Comparison of ENCODE assay signal across 10 mouse cellular contexts in the genomic region with DNA sequence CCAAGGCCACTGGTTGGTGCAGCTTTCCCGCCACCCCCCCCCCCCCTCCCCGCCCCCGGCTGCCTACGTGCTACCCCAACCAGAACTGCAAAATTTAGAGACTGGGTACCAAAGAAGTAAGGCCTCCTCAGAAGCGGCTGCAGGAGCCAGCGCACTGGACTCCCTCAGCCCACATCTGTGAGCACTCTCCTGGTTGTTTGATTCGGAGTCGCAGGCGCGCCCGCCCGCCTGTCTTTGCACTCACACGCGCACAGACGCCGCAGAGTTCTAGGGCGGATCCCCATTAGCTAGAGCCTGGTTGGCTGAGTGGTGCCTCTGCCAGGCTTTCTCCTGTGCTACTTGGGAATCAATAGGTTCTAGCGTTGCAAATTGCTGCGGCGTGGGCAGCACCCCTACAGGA. TPM values are rescaled to one million over a fixed set of nuclear protein-coding genes. Genes with fewer than 3 reads are reported as not detected.
A peak's percentile ranks its signal among the peaks of the same experiment; 100 is the strongest.
DNase-seq lines count a peak whose midpoint lies in the region; ATAC-seq lines count a peak whose summit lies in the region.
"Had no signal": no experiment of that assay in that cellular context is flagged by ENCODE, and none has a peak within 500 bp of the region (broad histone marks: within the 10 kb centered on the region; RNA-seq: fewer than 3 reads in every experiment).

No protein-coding gene starts in this region.

- H3K4me1 ChIP-seq in embryonic facial prominence, embryonic 15.5 days: peaks cover 20% of the 10 kb centered on the region
- 0 out of 2 replicates have a peak, but pooled peaks cover 7% of the 10 kb centered on the region for H3K4me1 ChIP-seq in kidney, embryonic 16.5 days (ENCODE audit: insufficient read depth, low read length)
- peaks cover 30% of the 10 kb centered on the region for H3K4me1 ChIP-seq in neural tube, embryonic 13.5 days (replicated peaks)

- peaks cover 45% of the 10 kb centered on the region for H3K27me3 ChIP-seq in embryonic facial prominence, embryonic 15.5 days
- H3K27me3 ChIP-seq in kidney, embryonic 16.5 days (ENCODE audit: insufficient read depth, low read length): peaks cover 69% of the 10 kb centered on the region
- H3K27me3 ChIP-seq in neural tube, embryonic 13.5 days: peaks cover 72% of the 10 kb centered on the region

- peak overlapping the region; percentile 40 for H3K4me3 ChIP-seq in embryonic facial prominence, embryonic 15.5 days (replicated peaks)
- H3K4me3 ChIP-seq in kidney, embryonic 16.5 days (ENCODE audit: low read length): peak overlapping the region; percentile 37
- peak overlapping the region; percentile 25 for H3K4me3 ChIP-seq in neural tube, embryonic 13.5 days

- DNase-seq in kidney, adult 11 months: peak; percentile 58
- no peak for DNase-seq in kidney, adult 18-20 months
- DNase-seq in cerebellum, adult 8-10 months: no peak
- DNase-seq in urinary bladder, postnatal 36 days (ENCODE audit: low spot score in 2 of 2): no peak

- ATAC-seq in embryonic facial prominence, embryonic 15.5 days (ENCODE audit: insufficient number of reproducible peaks, low FRiP score, low TSS enrichment, low read depth): peak; percentile 74; the same call in 1 of the 2 replicates
- peak; percentile 30; the same call in 1 of the 2 replicates for ATAC-seq in kidney, embryonic 16.5 days (ENCODE audit: low FRiP score, low TSS enrichment)
- peak; percentile 55 for ATAC-seq in neural tube, embryonic 13.5 days (ENCODE audit: low read depth)
- no peak for ATAC-seq in megakaryocyte-erythroid progenitor cell, adult 5-6 weeks (replicated peaks; ENCODE audit: low FRiP score, low TSS enrichment, poor library complexity, severe bottlenecking)

- H3K27ac ChIP-seq in embryonic facial prominence, embryonic 15.5 days (replicated peaks): peak overlapping the region; percentile 66
- peak overlapping the region; percentile 32; the same call in 1 of the 2 replicates for H3K27ac ChIP-seq in kidney, embryonic 16.5 days (ENCODE audit: low read length)
- no peak overlapping the region for H3K27ac ChIP-seq in neural tube, embryonic 13.5 days (replicated peaks)

- WGBS in embryonic facial prominence, embryonic 15.5 days: 1% methylated on average over 19 of the region's 20 CpGs
- WGBS in kidney, embryonic 16.5 days: 1% methylated on average over 18 of the region's 20 CpGs
- under 1% methylated on average over 20 of the region's 20 CpGs for WGBS in neural tube, embryonic 13.5 days

- no peaks in the 10 kb centered on the region for H3K36me3 ChIP-seq in embryonic facial prominence, embryonic 15.5 days
- H3K36me3 ChIP-seq in kidney, embryonic 16.5 days (ENCODE audit: insufficient read depth, low read length): no peaks in the 10 kb centered on the region
- no peaks in the 10 kb centered on the region for H3K36me3 ChIP-seq in neural tube, embryonic 13.5 days

- H3K9me3 ChIP-seq in embryonic facial prominence, embryonic 15.5 days (replicated peaks): no peaks in the 10 kb centered on the region
- H3K9me3 ChIP-seq in kidney, embryonic 16.5 days (ENCODE audit: low read length): 0 out of 2 replicates have a peak, but pooled peaks cover 2% of the 10 kb centered on the region
- no peaks in the 10 kb centered on the region for H3K9me3 ChIP-seq in neural tube, embryonic 13.5 days

- no peak overlapping the region for H3K9ac ChIP-seq in embryonic facial prominence, embryonic 15.5 days
- peak overlapping the region; percentile 54; the same call in 1 of the 2 replicates for H3K9ac ChIP-seq in kidney, embryonic 16.5 days (replicated peaks; ENCODE audit: low read length)
- 0 out of 2 replicates have a peak overlapping the region, but pooled peaks have one; percentile 22 for H3K9ac ChIP-seq in neural tube, embryonic 13.5 days

- peak overlapping the region; percentile 52 for H3K4me2 ChIP-seq in embryonic facial prominence, embryonic 15.5 days (replicated peaks)
- peak overlapping the region; percentile 47 for H3K4me2 ChIP-seq in kidney, embryonic 16.5 days (replicated peaks; ENCODE audit: low read depth, low read length)
- H3K4me2 ChIP-seq in neural tube, embryonic 13.5 days: peak overlapping the region; percentile 52

RNA-seq across cellular contexts. Expression of a gene that starts 32.6 kb away (rescaled TPM):
- polyA plus RNA-seq in embryonic facial prominence, embryonic 15.5 days (2015; fragmentation: Nextera tagmentation; extraction: Ambion mirVana): 50.3 and 51.9 TPM in 2 replicates
- polyA plus RNA-seq in kidney, embryonic 16.5 days (2015; fragmentation: Nextera tagmentation; extraction: Ambion mirVana): 54.5 and 62.1 TPM in 2 replicates
- 75.0 and 76.0 TPM in 2 replicates for polyA plus RNA-seq in neural tube, embryonic 13.5 days (2015; fragmentation: Nextera tagmentation; extraction: Ambion mirVana)
- total RNA-seq in megakaryocyte-erythroid progenitor cell, adult 5-6 weeks (2014; fragmentation: Nextera tagmentation): not detected in 2 replicates
- not detected in 2 replicates for total RNA-seq in megakaryocyte-erythroid progenitor cell, adult 5-6 weeks (2017)
- total RNA-seq: liver, adult 2 months had no signal
- polyA plus RNA-seq: small intestine, adult 2 months had no signal
